Mouse (Mus musculus) T-helper 2 cell (primary cell): Measurements from ENCODE around the gene Trarg1.
"Not testable (repeated sequence)": the region's sequence is repeated elsewhere in the genome, so short reads cannot be mapped to it uniquely, and the experiment has no call there.

Experiments used
- in situ Hi-C: fragments of 300-600 bp; cut with MboI, MseI; formaldehyde crosslinking; loops from one replicate; pipeline ENCODE4 v1.15.1; 2025; ENCODE audit warnings: high pct_unique_total_duplicates

The Trarg1 gene

GRCm38 (mm10) chr11:76679508-76679907 is at the start of gene Trarg1:
Gene Trarg1 (plus strand): TSS chr11:76679808.
- in situ Hi-C loops = not testable (repeated sequence)

DNA sequence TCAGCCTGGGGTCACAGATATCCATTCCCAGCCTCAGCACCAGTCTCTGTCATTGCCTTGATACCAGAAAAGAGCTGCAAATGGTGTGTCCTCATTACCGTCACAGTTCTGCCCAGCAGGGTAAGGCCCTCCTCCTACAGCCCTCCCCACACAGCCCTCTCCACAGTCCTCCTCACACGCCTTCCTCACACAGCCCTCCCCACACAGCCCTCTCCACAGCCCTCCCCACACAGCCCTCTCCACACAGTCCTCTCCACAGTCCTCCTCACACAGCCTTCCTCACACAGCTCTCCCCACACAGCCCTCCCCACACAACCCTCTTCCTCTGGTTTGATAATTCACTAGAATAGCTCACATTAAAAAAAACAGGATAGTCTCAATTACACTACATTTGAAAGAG is 49.6 kb upstream of the Trarg1 start:
- in situ Hi-C loops = no loop called here

- in situ Hi-C loops = no loop called here
These were observed 49.1 kb upstream of the Trarg1 start for GRCm38 (mm10) chr11:76630487-76630886.

DNA sequence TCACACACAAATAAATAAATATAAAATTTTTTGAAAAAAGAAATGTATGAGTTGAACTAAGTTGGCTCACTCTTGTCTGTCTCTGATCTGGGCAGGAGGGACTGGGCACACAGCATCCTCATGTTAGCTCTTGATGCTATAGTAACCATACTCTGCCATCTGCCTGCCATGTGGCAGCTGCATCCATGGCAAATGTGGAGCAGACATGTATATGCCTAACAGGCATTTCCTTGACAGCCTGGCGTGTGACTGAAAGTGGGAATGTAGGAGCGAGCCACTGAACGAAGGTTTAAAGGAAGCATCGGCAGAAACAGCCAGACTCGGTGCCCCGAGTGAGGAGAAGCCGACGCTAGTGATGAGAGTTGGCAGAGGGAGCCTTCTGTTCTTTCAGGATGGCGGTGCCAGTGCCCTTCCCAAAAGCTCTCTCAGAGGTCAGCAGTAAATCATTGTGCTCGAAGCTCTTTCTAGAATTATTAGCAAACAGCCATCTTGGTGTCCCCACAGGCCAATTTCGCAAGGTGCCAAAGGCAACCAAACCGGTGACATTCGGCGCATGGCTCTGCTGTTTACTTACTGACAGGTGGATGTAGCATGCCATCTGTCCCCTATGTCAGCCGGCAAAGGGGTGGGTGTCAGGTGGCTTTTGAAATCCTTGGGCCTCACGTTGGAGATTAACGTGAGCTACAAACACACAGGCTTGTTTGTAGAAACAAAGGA is 40.2 kb upstream of the Trarg1 start:
- in situ Hi-C loops = no loop called here

DNA sequence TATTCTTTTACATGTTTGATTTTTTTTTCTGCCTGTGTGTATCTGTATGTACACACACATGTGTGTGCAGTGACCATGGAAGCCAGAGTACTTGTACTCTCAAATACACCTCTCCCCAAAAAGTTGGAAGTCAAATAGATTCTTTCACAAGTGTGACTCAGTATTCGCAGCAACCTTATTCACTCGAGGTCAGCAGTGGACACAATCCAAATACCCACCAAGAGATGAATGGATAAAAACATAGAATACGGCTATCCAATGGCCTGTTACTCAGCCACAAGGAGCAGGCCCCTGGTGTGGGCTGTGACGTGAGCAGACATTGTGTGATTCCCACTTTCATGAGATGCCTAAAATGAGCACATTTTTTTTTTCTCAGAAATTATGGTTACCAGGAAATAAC is 39.4 kb upstream of the Trarg1 start:
- in situ Hi-C loops = no loop called here

DNA sequence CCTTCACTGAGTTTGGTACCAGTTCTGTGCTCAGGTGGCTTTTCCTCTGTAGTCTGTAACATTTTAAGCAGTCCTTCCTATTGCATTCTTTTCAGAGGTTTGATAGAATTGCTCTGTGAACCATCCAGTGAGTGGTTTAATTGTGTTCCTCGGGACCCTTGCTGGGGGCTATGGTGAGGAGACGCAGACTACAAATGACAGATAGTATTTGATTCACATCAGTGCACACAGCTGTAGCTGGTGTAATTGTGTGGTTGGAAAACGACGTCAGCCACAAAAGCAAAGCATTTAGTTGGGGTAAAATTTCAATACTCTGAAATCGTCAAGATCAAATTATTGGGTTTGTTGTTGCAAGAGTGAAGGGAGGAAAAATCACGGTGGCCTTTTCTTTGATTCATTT is 35.4 kb upstream of the Trarg1 start:
- in situ Hi-C loops = no loop called here

DNA sequence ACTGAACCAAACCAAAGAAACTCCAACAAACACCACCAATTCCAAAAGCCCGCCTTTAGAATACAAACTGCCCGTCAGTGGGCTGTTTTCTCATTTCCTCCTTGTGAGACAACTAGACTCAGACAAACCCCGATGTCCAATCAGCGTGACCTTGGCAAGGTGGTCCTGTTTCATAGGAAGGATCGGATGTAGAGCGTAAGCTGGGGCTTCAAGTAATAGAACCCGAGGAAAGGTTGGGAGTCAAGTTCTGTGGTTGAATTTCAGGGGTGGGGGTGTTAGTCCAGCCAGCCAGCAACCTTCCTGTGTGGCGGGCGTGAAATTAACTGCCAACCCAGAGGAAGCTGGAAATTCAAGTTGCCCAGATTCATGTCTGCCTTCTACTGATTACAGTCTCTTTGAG is 34.6 kb upstream of the Trarg1 start:
- in situ Hi-C loops = loop anchor here (5.0 kb wide), 1 partner anchor 103 kb away; no protein-coding TSS in a partner anchor

DNA sequence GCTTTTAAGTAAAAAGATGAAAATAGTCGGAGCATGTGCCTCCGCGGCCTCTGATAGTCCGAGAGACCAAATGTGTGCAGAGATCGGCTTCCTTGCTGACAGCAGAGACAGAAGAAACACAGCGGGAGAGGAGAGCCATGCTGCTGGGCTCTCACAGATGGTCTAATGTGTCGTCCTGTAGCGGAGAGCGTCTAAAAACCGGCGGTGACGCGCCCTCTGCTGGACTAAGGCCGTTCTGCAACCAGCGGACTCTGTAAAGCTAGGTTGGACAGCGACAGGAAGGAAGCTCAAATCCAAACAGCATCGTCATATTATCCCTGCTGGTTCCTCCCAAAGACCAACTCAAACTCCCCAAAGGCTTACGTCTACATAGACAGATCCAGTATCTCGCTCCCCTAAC is 33.7 kb upstream of the Trarg1 start:
- in situ Hi-C loops = loop anchor here (5.0 kb wide), 1 partner anchor 104 kb away; no protein-coding TSS in a partner anchor

DNA sequence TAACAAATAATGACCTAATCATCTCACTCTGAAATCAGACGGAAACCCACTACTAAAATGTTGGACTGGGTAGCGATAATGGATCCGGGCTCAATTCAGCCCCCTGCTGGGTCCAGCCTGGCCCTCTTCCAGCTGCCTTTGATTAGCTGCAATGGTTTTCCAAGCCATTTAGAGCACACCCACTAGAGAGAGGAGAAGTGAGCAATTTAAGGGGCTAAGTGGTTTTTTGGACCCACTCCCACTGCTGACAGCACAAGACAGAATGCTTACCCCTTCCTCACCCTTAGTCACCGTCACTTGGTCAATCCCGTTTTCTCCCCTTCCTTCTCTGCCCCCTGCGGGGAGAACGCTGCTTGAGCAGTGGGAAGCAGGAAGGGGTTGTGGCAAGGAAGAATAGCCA is 32.5 kb upstream of the Trarg1 start:
- in situ Hi-C loops = loop anchor here (5.0 kb wide), 1 partner anchor 105 kb away; no protein-coding TSS in a partner anchor

GRCm38 (mm10) chr11:76647500-76647899 is 32.1 kb upstream of the Trarg1 start:
- in situ Hi-C loops = loop anchor here (5.0 kb wide), 1 partner anchor 105 kb away; no protein-coding TSS in a partner anchor

DNA sequence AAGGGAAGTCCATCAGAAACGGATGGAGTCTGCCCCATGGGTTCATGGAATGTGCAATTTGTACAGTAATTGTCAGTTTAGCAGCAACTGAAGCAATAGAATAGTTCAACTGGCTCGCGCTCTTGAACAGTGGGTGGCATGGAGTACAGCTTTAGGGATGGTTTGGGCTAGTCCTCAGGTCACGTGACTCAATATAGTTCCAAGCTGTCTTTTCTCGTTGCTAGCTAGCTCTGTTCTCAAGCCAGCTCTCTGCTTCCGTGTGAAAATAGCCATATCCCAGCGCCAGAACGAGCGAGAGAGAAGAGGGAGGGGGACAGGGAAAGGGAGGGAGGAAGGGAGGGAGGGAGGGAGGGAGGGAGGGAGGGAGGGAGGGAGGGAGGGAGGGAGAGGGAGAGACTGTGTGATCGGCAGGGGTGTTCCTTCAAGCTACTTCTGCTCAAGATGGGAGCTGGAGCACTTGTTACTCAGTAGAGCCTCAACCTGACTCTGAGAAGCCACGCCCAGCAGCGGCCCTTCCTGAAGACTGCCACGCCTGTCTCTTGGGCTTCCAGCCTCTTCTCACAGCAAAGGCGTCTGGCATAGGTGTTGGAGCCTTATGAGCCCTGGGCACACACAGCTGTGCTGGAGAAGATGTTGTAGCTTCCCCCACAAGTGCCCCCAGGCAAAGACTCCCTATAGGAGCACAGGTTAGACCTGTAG is 28.6 kb upstream of the Trarg1 start:
- in situ Hi-C loops = no loop called here

DNA sequence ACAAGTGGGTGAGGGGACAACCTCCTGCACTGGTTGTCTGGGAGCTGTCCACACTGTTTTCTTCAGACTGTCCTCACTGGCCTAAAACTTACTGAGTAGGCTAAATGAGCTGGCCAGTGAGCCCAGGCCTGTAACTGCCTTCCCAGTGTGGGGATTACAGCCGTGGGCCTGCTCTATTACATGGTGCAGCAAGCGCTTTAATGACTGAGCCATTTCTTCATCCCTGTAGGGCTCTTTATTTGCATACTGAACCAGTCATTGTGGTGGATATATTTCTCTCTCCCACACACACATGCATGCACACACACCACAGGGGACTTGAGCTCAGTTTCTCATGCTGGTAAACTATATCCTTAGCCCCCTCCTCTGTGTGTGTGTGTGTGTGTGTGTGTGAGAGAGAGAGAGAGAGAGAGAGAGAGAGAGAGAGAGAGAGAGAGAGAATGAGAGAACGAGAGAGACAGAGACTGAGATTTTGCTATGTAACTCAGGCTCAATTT is 26.7 kb upstream of the Trarg1 start:
- in situ Hi-C loops = no loop called here

GRCm38 (mm10) chr11:76655106-76655505 is 24.5 kb upstream of the Trarg1 start:
- in situ Hi-C loops = no loop called here

- in situ Hi-C loops = no loop called here
These were observed 22.1 kb upstream of the Trarg1 start for GRCm38 (mm10) chr11:76657450-76657970.

GRCm38 (mm10) chr11:76659138-76659930 is 20.3 kb upstream of the Trarg1 start:
- in situ Hi-C loops = no loop called here

DNA sequence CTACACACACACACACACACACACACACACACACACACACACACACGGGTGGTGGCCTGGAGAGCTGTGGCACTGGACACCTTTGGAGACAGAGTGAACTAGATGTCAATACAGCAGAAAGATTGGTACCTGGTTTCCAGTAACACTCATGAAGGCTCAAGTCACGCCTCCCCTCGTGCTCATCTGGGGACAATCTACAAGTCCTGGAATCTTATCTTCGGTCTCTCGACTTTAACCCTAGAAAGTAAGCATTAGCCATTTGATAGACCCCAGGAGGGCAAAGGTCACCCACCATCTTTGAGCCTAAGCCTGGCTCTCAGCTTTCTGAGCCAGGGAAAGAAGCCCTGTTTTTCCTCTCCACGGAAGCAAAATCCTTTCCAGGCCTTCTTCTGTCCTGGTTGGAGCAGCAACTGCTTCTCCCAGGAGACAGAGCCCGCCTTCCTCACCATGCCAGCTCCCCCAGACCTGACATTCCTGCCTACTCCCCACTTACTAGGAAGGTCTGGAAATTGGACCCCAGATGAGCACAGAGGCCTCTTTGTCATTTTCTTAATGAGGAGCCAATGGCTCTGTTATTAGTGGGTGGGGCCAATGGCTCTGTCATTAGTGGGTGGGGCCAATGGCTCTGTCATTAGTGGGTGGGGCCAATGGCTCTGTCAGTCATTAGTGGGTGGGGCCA is 17.7 kb upstream of the Trarg1 start:
- in situ Hi-C loops = no loop called here

DNA sequence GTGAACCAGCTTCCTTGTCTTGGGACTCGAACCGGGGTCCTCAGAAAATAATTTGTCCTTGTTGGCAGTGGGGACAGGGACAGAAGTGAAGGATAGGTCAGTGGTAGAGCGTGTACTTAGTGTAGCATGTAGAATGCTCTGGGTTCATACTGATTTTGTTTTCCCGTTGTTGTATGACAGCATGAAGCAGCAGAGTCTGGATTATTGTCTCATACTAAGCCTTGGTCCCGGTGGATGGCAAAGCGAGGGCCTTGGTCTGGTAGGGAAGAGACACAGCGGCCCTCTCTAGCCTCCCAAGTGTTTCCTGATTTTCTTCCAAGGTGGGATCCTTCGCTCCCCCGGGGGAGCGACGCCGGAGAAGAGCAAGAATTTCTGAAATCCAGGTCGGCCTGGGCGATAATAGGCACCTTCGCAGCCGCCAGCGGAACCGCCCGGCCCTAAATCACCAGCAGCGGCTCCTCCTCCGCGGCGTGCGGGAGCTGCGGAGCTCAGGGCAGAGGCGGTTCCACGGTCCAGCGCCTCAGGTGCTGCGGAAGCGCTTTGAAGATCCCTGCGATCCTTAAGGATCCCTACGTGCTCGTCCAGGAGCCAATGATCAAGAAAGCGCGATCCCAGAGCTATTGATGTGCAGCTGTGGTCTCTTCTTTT is 13.5 kb upstream of the Trarg1 start:
- in situ Hi-C loops = no loop called here

GRCm38 (mm10) chr11:76667807-76668206 is 11.8 kb upstream of the Trarg1 start:
- in situ Hi-C loops = no loop called here

GRCm38 (mm10) chr11:76671871-76672475 is 7.6 kb upstream of the Trarg1 start, which contains the start of gene Bhlha9:
Gene Bhlha9 (plus strand): TSS chr11:76672470.
- in situ Hi-C loops = no loop called here
